Mouse (Mus musculus) urinary bladder, postnatal 14 days (tissue): ENCODE measurements around the gene Hcn3.

ENCODE experiments used
- DNase-seq: peaks from one replicate; pipeline ENCODE4 v3.0.0; 2021; ENCODE audit warnings: low spot score

Hcn3 gene

DNA sequence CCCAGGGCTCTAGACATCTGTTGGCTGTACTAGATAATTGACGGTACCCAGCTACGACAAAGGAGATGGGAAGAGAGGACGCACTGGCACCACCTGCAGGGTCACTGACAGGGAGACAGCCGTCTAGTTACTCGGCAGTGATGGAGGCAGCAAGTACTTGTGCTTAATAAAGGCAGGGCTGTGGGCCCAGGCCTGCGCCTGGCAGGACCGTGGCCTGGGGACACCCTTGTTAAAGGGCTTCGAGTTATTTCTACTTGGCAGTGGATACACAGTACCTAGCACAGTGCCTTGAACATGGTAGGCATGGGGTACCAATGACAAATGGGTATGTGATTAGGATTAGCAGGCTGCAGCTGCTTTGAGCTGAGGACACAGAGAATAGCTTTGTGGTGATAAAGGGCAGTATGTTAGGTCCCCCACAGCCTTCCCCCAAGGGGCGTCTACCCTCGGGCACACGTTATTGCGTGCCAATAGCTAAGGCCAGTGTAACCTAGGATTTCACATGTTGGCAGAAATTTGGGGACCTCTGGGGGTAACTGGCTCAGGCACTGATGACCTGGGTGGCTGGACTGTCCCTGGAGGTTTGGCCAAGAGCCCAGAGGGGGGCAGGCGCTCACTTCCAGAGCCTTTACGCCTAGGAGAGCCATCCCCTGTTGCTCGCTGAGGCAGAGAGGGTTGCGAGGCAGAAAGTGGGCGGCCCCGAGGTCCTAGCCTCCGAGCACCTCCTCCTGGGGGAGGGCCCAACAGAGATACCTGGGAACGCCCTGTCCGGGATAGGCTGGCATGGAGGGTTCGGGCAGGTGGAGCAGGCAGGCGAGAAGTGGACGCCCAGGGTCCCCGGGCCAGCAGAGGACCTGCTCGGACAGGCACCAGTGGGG is 12.7 kb downstream of the Hcn3 start:
- peak; percentile 21 for DNase-seq

DNA sequence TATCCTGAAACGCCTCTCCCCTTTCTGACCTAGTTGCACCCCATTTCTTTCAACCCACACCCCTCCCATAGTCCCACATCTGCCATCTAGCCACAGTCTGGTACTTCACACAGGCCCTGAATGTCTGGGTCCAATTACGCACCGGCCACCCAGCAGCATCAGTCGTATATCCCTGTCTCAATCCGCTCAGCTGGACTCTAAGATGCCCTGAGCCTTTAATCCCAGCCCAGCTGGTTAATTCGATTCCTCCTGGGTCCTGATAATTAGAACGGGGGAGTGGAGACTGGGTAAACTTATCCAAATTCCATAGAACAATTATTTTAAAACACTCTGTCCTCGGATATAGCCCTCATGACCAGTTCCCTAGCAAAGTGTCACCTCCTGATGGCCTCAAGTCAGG is 14.4 kb downstream of the Hcn3 start:
- DNase-seq = no peak

DNA sequence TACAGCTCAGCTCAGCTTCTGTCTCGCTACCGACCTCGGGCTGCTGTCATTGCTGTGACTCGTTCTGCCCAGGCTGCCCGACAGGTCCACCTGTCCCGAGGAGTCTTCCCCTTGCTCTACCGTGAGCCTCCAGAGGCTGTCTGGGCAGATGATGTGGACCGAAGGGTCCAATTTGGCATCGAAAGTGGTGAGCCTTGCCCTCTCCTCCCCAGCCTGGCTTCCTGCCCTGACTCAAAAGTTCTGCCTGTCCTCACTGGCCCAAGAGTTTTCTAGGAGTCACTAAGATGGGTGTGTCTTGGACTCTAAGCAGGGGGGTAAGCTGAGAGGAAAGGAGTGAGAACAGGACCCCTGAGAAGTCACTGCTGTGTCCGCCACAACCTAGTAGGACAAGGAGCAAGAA is 15.2 kb downstream of the Hcn3 start:
- DNase-seq = no peak

DNA sequence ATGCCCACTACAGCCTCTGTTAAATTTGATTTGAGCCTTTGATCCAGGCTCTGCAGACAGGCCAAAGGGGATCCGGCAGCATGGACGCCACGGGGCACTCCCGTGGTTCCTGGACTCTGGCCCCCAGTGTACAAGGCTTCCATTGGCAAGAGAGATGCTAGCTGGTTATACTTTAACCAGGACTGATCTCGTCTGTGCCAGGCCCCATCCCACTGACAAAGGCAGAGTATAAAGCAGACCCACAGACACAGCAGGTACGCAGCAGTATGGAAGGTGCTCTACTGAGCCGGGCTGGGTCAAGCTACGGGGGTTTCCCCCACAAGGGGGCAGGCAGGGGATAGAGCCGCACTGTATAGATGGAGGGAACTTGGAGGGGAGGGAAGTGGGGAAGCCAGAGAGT is 23.6 kb downstream of the Hcn3 start:
- DNase-seq = no peak

DNA sequence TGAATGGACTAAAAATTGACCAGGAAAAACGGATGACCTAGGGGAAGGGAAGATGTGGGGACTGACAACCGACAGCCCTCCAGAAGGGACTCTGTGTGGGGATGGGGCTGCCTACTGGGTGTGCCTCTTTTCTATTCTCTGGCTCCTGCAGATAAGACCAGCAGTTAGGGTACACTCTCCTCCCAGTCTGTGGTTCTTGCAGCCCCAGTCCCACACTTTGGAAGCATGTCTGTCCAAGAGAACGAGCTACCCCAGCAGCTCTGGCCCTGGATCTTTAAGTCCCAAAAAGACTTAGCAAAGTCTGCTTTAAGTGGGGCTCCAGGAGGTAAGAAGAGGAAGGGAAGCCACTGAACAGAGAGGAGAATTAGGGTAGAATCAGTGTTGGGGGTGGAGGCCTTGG is 24.0 kb downstream of the Hcn3 start, which contains the start of gene Pklr:
TSS of gene Pklr (plus strand) at position 185 of the 400 bp plus-strand sequence.
- no peak for DNase-seq

DNA sequence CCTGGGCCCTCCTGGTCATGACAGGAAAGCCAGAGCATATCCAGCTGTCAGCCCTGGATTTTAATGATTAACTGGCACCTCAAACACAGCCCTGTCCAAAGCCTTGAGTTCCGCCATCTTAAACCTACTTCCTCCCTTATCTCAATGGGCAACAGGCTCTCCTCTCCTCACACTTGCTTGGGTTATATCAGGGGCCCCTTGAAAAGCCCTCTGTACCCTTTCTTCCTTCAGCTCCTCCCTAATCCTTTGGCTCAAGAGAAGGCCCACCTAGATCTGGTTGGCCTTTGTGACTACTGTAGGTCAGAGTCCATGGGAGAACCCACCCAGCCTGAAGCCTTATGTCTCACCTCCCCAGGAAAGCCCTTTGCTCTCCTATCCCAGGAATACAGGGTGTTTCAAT is 26.2 kb downstream of the Hcn3 start:
- no peak for DNase-seq

DNA sequence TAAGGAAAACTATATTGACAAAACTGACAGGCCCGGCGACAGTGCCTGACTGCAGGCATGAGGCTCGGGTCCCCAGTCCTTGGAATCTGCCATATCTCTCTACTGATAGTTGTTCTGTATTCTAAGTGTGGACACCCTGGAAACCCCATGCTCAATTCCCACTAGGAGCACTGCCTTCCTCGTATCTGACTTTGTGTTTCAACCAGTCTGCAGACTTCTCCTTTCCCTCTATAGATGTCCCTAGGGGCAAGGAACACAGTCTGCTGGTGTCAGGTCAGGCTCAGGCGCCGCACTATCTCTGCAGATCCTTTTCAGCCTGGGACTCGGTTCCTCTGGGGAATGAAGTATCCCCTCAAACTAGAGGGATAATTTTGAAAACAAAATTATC is 26.9 kb downstream of the Hcn3 start:
- no peak for DNase-seq

DNA sequence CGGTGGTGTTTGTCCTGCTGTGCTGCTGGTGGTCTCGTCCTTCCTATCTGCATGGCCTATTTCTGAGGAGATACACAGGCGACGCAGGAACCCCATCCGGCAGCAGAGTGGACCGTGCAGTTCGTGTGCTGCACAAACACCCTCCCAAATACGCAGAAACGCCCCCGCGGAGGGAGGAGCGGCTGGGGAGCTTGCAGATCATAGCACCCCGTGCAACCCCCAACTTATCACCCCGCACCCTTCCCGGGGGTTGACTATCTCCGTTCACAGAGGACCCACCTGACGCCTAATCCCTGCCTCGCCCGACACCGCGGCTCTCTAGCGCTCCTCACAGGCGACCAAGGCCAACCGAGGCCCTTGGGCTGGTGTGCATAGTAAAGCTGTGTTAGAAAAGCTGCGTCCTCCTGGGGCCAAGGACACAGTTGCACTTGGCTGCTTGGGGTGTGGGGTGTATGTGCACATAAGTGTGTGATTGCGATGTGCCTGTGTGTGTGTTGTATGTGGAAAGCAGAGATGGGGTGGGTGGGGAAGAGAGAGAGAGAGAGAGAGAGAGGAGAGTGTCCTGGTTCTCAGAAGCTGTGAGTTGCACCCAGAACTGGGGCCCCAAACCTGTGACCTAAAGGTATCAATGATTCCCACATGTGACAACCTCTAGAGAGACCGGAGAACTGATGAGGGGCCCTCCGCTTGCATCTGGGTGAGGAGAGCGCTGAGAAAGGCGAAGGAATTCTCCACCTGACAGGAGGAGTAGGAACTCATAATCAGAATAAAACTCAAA is 27.5 kb downstream of the Hcn3 start:
- peak; percentile 18 for DNase-seq

DNA sequence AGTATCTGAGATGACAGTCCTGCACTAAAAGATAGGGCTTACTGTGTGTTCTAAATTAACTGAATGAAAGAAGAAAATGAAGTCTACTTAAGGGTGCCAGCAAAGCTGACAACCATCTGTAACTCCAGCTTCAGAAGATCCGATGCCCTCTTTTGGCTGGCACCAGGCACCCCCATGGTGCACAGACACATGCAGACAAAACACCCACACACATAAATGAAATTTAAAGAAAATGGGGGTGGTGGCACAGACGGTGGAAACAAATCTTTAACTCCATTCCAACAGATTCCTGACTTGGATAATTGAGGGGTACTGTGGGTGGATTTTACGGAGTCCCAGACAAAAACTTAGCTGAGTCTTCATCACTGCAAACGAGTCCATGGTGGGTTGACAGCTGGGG is 28.2 kb downstream of the Hcn3 start:
- DNase-seq = no peak

DNA sequence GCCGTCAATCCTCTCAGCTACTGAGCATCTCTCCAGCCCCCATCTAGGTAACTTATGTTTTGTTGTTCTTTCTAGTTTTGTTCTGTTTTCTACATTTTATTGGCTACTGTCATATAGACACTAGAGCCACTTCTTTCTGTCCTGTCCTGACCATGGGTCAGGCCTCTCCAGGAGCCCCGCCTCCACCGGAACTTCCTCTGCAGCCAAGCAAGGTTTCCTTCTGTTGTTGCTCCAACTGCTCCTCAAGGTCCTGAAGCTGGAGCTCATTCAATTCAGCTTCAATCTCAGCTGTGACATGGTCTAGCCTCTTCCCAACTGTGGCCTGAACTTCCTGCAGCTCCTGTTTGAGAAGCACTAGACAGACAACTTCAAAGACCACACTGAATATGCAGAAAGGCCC is 30.1 kb downstream of the Hcn3 start:
- no peak for DNase-seq

DNA sequence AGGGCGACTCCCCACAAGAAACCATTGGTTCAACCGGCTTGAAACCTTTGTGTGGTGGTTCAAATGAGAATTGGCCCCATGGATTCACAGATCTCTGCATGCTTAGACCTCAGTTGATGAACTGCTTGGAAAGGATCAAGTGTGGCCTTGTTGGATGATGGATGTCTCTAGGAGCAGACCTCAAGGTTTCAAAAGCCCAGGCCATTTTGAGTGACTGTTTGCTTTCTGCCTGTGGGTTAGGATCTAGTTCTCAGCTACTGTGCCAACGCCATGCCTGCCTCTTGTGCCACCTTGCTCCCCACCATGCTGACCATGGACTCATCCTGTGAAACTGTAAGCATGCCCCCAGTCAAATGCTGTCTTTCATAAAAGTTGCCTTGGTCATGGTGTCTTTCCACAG is 34.0 kb downstream of the Hcn3 start:
- DNase-seq = no peak

DNA sequence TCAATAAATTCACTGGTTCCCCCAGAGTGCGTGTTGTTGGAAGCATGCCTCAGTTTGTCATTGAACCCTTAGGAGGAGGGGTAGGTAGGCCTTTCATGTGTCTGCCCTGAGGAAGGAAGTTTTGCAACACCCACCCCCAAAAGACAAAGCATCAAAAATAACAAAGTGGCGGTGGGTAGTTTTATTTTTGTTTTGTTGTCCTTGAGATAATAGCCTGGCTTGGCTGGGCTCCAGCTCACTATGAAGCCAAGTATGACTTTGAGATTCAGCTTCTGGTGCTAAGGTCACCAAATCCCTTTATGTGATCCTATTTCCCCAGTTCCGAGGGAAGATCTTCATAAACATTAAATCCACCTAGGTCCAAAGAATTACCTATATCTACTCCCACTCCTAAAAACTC is 35.8 kb downstream of the Hcn3 start:
- no peak for DNase-seq

DNA sequence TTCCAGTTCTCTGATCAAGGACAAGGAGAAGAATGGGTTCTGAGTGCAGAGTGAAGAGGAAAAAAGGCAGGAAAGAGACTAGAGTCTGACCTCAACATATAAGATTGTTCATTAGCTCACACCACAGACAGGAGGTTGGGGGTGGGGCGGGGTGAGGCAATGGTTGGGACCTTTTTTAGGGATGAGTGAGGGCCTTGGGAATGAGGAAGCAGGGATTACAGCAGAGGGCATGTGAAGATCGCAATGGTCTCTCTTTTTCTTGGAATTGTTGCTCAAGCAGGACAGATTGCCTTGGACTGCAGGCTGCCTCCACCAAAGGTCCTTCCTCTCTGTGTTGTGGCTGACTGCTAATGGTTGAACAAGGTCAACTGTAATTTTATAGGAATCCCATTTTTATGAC is 36.7 kb downstream of the Hcn3 start:
- peak; percentile 37 for DNase-seq

DNA sequence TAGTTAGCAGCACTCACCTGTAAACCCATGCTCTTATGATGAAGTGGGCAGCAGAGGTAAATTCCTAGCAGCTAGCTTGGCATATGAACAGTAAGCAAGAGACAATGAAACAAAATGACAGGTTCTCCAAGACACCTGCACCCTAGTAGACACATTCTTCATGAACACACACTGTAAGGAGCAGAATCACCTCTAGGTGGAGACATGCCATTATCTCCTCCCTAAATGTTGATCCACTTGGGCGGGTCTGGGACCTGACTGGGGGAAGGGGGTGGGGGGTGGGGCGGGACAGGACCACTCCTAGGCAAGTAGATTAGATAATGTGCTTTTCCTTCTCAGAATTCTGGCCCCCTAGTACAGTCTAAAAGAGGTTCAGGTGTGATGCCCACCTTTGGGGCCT is 44.5 kb downstream of the Hcn3 start:
- no peak for DNase-seq

DNA sequence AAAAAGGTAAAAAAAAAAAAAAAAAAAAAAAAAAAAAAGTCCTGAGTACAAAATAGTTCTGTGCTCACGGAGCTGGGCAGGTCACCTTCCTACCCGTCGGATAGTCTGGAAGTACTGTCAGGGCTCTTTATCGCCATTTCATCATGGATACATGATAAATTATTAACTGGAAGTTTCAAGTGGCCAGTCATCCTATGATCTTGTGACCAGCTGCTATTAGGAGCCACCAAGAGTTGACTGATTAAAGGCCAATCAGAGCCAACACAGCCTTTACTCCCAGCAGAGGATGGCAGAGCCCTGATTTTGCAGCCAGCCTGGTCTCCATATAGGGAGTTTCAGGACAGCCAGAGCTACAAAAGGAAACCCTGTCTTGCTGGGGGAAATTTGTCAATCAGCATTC is 46.9 kb downstream of the Hcn3 start:
- DNase-seq = no peak

DNA sequence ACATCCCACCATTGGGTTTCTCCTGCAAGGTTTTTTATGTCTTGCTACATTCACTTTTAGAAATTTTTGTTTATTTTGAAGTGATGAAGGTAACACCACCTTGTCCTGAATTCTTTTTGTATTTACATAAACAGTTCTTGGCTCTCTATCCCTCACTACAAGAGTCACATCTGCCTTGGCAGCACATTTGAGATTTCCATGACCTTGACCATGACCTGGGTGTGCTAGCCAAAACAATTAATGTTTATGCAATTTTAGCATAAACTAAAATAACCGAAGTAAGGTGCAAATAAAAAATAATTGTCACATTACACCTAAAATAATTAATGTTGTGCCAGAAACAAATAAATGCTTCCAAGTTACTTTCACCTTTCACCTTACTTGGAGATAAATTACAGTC is 51.9 kb downstream of the Hcn3 start:
- no peak for DNase-seq

DNA sequence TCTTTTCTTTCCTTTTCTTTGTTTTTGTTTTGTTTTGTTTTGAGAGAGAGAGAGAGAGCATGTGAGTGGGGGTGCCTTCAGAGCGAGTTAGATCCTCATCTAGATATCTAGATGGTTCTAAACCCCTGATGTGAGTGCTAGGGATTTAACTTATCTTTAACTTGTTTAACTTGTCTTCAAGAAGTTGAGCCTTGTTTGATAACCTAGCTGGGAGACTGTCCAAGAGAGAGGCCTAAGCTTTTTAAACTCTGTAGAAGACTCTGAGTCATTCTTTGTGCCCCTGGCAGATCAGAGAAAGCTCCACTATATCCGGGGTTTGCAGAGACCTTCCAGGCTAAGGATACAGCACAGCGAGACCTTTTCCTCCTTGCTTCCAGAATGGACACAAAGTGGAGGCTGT is 52.5 kb downstream of the Hcn3 start:
- DNase-seq = no peak

DNA sequence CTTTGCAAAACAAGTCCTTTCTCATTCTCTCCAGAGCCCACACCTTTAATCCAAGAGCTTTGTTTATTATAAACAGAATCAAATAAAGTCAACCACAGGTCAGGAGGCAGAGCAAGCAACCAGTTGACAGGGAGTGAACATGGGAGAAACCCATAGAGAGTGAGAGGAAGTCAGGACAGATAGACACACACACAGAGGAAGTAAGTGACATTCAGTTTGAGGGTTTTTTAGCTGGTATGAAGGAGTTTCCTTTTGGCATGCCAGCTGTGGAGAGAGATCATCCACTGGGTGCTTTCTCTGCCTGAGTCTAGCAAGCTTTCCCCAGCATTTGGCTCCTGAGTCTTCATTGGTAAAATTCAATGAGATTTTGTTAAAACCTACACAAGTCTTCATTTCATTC is 53.1 kb downstream of the Hcn3 start:
- no peak for DNase-seq

DNA sequence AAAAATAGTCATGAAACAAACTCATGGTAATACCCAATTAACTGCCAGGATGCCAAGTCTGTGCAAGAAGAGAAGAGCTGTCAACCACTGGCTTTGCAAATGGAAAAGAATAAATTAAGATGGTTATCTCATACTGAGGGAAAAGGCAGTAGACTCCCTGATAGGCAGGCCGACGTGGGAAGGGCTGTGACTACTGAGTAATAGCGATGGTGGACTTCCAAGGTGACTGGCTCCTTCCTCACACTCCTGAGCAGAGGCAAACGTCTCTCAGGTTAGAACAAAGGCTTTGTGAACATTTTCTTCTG is 56.8 kb downstream of the Hcn3 start:
- no peak for DNase-seq

DNA sequence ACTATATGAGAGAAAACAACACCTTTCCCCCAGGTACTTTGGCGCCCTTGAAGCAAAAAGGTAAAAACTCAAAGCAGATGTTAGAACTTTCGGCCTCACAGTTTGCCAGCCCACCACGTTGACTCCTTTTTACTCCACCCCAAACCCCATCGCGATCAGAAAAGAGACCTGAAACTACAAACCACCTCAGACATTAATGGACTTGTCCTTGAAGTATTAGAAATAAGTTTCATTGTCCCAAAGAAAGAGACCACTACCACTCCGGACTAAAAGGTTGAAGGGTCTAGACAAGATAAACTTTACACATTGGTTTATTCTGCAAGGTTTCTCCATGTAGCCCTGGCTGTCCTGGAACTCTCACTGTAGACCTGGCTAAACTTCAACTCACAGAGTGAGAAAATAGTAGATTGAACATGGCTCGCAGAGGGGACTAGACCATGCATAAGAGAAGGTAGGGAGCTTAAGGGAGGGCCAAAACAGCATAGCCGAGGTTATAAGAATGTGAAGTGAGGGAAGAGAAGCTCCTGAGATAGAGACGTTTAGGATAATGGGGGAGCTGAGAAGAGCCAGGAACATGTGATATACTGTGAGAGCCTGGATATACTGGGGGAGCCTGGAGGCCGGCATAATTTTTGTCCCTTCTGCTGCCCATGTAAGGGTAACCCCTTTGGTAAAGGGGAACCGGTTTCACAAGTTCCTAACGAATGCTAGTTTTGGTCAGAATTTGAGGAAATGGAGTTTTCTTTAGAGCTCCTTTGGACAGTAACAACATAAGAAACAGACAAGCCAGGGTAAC is 57.3 kb downstream of the Hcn3 start:
- DNase-seq = no peak

DNA sequence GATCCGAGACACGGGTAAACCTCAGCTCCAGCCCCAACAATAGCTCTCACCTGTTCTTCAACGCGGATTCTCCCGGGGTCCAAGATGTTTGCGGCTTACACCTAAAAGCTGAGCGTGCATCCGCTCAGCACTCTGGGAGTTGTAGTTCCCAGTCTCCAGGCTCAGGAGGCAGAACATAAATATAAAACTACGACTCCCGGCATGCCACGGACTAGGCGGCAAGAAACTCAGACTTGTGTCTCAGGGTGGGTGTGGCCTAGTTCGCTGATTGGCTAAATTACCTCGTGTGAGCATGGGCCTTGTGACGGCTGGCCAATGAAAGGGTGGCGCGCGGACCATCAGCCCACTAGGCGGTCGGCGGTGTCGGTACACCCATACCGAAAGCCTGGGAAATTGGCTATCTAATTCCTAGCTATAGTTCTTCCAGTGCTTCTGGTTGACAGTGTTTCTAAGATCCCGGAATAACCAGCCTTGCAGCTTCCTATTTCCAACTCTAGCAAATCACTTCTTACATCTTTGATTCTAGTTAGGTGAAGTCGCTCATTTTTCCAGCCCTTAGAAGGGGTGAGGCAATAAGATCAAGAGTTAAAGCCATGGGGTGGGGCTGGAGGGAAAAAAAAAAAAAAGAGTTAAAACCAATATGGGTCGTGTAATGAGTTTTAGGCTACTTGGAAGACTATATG is 58.0 kb downstream of the Hcn3 start, which contains the start of gene Fdps:
TSS of gene Fdps (minus strand) at position 148 of the 683 bp plus-strand sequence.
- DNase-seq = peak; percentile 95

DNA sequence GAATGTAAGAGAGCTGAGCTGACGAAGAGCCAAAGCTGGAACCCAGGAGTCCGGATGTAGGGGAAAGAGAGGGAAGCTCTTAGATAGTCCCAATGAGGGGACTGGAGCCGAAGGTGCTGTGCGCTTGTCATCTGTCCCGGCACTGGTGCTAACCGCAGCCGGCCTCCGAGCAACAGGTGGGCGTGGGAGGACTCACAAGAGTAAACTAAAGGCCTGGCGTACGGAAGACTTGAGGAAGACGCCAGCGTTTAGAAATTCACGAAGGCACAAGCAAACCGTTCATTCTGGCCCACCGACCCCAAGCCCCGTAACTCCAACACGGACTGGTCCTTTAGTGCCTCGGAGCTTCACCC is 58.6 kb downstream of the Hcn3 start:
- no peak for DNase-seq
